Mouse (Mus musculus) limb, embryonic 14.5 days (tissue): ENCODE data around the gene Adam21. TPM values are rescaled to one million over a fixed set of nuclear protein-coding genes. Genes with fewer than 3 reads are reported as not detected.

ENCODE experiments used
- ATAC-seq: fragments of 200-750 bp; cut with Nextera tagmentation; 2 replicates; pipeline ENCODE4 v1.8.0; 2017; ENCODE audit warnings: low read depth, moderate number of reproducible peaks, moderate TSS enrichment; ENCODE audit not compliant: low FRiP score
- DNase-seq: peaks from one replicate; pipeline ENCODE4 v3.0.0-alpha.2; 2015; ENCODE audit warnings: low spot score
- H3K27ac ChIP-seq: fragments of 300-500 bp; sonication (generic); replicated peaks from 2 replicates; pipeline ENCODE4 v1.5.1; 2014; ENCODE audit warnings: low read depth, mild to moderate bottlenecking, low read length, moderate library complexity, mixed read lengths
- H3K27me3 ChIP-seq: fragments of 300-500 bp; sonication (generic); 2 replicates; pipeline ENCODE4 v1.6.1; 2014; ENCODE audit warnings: low read length, mixed read lengths; ENCODE audit not compliant: control insufficient read depth, insufficient read depth
- H3K36me3 ChIP-seq: fragments of 300-500 bp; sonication (generic); 2 replicates; pipeline ENCODE4 v1.6.1; 2014; ENCODE audit warnings: mild to moderate bottlenecking, low read length, moderate library complexity, mixed read lengths; ENCODE audit not compliant: control insufficient read depth, insufficient read depth
- H3K4me1 ChIP-seq: fragments of 300-500 bp; sonication (generic); 2 replicates; pipeline ENCODE4 v1.6.1; 2014; ENCODE audit warnings: antibody characterized with exemption, low read length, mixed read lengths; ENCODE audit not compliant: control insufficient read depth, insufficient read depth
- H3K4me2 ChIP-seq: fragments of 300-500 bp; sonication (generic); replicated peaks from 2 replicates; pipeline ENCODE4 v1.6.1; 2014; ENCODE audit warnings: low read depth, mild to moderate bottlenecking, low read length, moderate library complexity; ENCODE audit not compliant: severe bottlenecking
- H3K4me3 ChIP-seq: fragments of 300-500 bp; sonication (generic); replicated peaks from 2 replicates; pipeline ENCODE4 v1.5.1; 2014; ENCODE audit warnings: low read length
- H3K9ac ChIP-seq: fragments of 300-500 bp; sonication (generic); 2 replicates; pipeline ENCODE4 v1.6.1; 2014; ENCODE audit warnings: mild to moderate bottlenecking, low read depth, low read length, moderate library complexity; ENCODE audit not compliant: severe bottlenecking
- H3K9me3 ChIP-seq: fragments of 300-500 bp; sonication (generic); 2 replicates; pipeline ENCODE4 v1.6.1; 2016; ENCODE audit warnings: low read length; ENCODE audit not compliant: control insufficient read depth
- POLR2A ChIP-seq: fragments of 200-500 bp; IDR thresholded peaks from 2 replicates; pipeline ENCODE4 v1.8.0; 2012; ENCODE audit warnings: inconsistent platforms, mild to moderate bottlenecking, moderate library complexity, borderline replicate concordance; ENCODE audit not compliant: insufficient read depth, insufficient read length; ENCODE audit errors: extremely low read depth
- WGBS: fragments of 180-500 bp; shearing (Covaris S2); extraction: QIAGEN DNeasy Blood & Tissue Kit; methylation state at CpG from one replicate; pipeline ENCODE4 v1.1.7; 2014; 5-methylcytosine and 5-hydroxymethylcytosine counted together
- polyA plus RNA-seq, 2 experiments: library from polyadenylated mRNA; depleted of rRNA in 1 of 2; stranded (reverse) in 1 of 2; unstranded in 1 of 2; fragments of >200 nt; fragmentation: Nextera tagmentation in 1 of 2; extraction: Ambion mirVana in 1 of 2; gene quantifications; 2 replicates each; pipeline versions ENCODE4 v1.2.1 to v1.2.3; 2012 to 2014

Gene Adam21
- polyA plus RNA-seq, 2 experiments: 0.11 to 0.22 TPM

DNA sequence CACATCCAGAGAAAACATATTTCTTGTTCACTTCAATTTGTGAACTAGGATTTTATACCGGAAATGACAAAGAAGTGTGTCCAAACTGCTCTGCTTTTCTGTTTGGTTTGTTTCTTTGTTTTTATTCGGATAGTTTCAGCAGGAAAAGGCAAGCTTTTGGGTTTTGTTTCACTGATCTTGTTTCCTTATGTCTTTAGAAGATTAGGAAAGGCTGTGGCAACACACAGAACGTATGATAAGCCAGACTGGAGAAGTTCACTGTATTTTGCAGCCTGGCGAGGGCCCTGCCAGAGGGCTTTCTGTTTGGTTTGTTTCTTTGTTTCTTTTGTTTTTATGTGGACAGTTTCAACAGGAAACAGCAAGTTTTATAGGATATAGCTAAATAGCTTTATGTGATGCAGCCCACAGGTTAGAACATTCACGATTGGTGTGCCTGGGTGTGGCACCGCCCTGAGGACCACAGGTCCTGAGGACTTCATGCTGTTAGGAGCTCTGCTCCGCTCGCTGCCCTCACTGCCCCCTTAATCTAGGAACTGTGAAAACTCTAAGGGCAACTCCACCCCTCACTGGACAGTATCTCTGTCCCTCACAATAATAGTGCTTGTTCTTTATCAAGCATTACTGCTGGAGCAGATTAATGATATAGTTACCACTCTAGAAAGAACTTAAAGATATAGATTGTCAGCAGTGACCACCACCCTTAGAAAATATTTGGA is 28.4 kb upstream of the Adam21 start:
- Histone ChIP-seq H3K27me3 (no peaks in the 10 kb centered on the region), H3K36me3 (no peaks in the 10 kb centered on the region), H3K4me3 (no peak overlapping the region), H3K4me2 (no peak overlapping the region), H3K9ac (no peak overlapping the region), H3K9me3 (no peaks in the 10 kb centered on the region), H3K4me1 (peaks cover 7% of the 10 kb centered on the region), H3K27ac (no peak overlapping the region)
- ATAC-seq (no peak), DNase-seq (no peak)
- no peak for TF ChIP-seq POLR2A
- WGBS: 76% methylated on average over 8 of the region's 8 CpGs

- H3K4me3 ChIP-seq: peak within 1 kb of the TSS; percentile 68
- DNase-seq (peak; percentile 95), ATAC-seq (peak; percentile 97)
- no peaks in the 10 kb centered on the region for H3K9me3 ChIP-seq
- peak within 1 kb of the TSS; percentile 67 for H3K9ac ChIP-seq
- peaks cover 10% of the 10 kb centered on the region for H3K36me3 ChIP-seq
- 0 out of 2 replicates have a peak within 1 kb of the TSS, but pooled peaks have one; percentile 39 for H3K27ac ChIP-seq
- no peaks in the 10 kb centered on the region for H3K27me3 ChIP-seq
- H3K4me2 ChIP-seq: peak within 1 kb of the TSS; percentile 59
- TF ChIP-seq POLR2A: no peak
- 5% methylated on average over 36 of the region's 36 CpGs for WGBS
- H3K4me1 ChIP-seq: peaks cover 7% of the 10 kb centered on the region
Measured at GRCm38 (mm10) chr12:81594902-81595671, 26.8 kb upstream of the Adam21 start, which contains the start of gene Med6. Gene Med6 (minus strand): TSS chr12:81595008.

GRCm38 (mm10) chr12:81567931-81568330 is 343 bp downstream of the Adam21 start:
- peaks cover 15% of the 10 kb centered on the region for H3K36me3 ChIP-seq
- H3K4me3 ChIP-seq: no peak overlapping the region
- H3K9me3 ChIP-seq: no peaks in the 10 kb centered on the region
- no peak overlapping the region for H3K4me2 ChIP-seq
- H3K27me3 ChIP-seq: no peaks in the 10 kb centered on the region
- no peak for TF ChIP-seq POLR2A
- ATAC-seq (no peak), DNase-seq (no peak)
- WGBS: 88% methylated on average over 5 of the region's 5 CpGs
- no peaks in the 10 kb centered on the region for H3K4me1 ChIP-seq
- H3K27ac ChIP-seq: no peak overlapping the region
- no peak overlapping the region for H3K9ac ChIP-seq

GRCm38 (mm10) chr12:81564173-81564572 is 4.1 kb downstream of the Adam21 start:
- ATAC-seq (no peak), DNase-seq (no peak)
- H3K27me3 ChIP-seq: no peaks in the 10 kb centered on the region
- WGBS: 92% methylated on average over 3 of the region's 3 CpGs
- no peak overlapping the region for H3K9ac ChIP-seq
- no peak overlapping the region for H3K4me2 ChIP-seq
- H3K27ac ChIP-seq: no peak overlapping the region
- no peaks in the 10 kb centered on the region for H3K4me1 ChIP-seq
- no peaks in the 10 kb centered on the region for H3K36me3 ChIP-seq
- no peak overlapping the region for H3K4me3 ChIP-seq
- TF ChIP-seq POLR2A: no peak
- H3K9me3 ChIP-seq: no peaks in the 10 kb centered on the region

DNA sequence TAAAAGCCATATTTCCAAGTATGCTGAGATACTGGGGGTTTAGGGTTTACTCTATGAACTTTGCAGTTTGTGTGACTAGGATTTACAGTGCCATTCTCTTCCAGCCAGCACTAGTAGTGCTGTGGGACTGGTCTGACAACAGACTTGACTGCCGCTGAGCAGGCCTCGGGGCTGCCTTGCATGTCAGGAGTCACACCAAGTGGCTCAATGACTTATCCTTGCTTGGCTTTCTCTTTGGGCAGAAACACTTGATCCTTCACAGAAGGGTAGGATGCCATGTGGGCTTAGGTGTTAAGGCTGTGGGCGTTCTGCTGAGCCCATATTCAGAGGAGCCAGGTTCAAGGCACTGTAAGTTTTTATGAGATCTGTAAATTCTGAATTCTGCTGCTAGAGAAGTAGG is 19.0 kb downstream of the Adam21 start:
- no peaks in the 10 kb centered on the region for H3K9me3 ChIP-seq
- no peak for DNase-seq
- H3K27ac ChIP-seq: no peak overlapping the region
- H3K4me3 ChIP-seq: no peak overlapping the region
- no peak overlapping the region for H3K4me2 ChIP-seq
- no peaks in the 10 kb centered on the region for H3K27me3 ChIP-seq
- no peak for TF ChIP-seq POLR2A
- 91% methylated on average over 3 of the region's 3 CpGs for WGBS
- H3K4me1 ChIP-seq: no peaks in the 10 kb centered on the region
- no peak overlapping the region for H3K9ac ChIP-seq
- no peak for ATAC-seq
- no peaks in the 10 kb centered on the region for H3K36me3 ChIP-seq
